Mouse (Mus musculus) layer of hippocampus, adult 6 months (tissue): ENCODE data around the gene Zfp971. TPM values are rescaled to one million over a fixed set of nuclear protein-coding genes. Genes with fewer than 3 reads are reported as not detected.

Experiments used
- long read RNA-seq, 2 experiments: library from polyadenylated mRNA; unstranded; transcript quantifications; one replicate each; pipeline ENCODE4 v2.0.0; 2019 to 2020
- polyA plus RNA-seq: library from polyadenylated mRNA; unstranded; fragments of <200 nt; fragmentation: Nextera tagmentation; gene quantifications from 2 replicates; pipeline ENCODE4 v1.2.3, GENCODE M21; 2021

Zfp971 gene
- polyA plus RNA-seq: 16.2 and 17.9 TPM in 2 replicates
- long read RNA-seq, experiment 1, transcript Zfp971-201 (3 exons, 923 nt): major isoform, 13 of 19 reads
- long read RNA-seq, experiment 1, partial matches to known transcripts: 0 of 19 reads
- long read RNA-seq, experiment 1, other reads (novel, unspliced or antisense): 6 of 19 reads
- long read RNA-seq, experiment 2, transcript Zfp971-202 (4 exons, 1,413 nt): minor isoform, 7 of 44 reads
- long read RNA-seq, experiment 2, transcript Zfp971-201 (3 exons, 923 nt): major isoform, 24 of 44 reads
- long read RNA-seq, experiment 2, partial matches to known transcripts: 0 of 44 reads
- long read RNA-seq, experiment 2, other reads (novel, unspliced or antisense): 13 of 44 reads

DNA sequence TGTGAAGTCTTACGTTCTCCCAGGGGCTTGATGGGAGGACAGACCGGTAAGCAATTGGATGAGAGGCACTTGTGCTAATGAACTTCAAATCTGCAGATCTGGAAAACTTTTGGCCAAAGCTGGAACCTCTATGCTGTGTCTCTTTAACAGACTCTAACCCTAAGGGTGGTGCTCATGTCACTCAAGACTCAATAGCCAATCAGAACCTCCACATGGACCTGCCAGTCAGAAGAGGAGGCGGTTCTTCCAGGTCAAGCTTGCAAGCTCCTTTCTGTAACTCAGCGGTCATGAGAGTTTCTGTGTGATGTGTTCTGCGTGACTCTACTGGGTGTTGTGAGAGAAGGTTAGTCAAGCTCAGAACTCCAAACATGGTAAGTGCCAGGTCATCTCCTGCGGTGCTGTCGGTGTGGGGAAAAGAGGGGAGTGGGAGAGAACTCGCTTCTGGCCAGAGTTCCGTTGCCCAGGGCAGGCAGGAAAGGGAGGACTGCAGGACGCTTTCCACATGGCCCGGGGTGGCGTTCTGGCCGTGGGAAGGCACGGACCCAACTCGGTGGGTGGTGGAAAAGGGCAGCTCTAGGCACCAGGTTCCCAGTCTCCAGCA is at the start of gene Zfp971:
Gene Zfp971, plus strand, starts transcription at position 274 of the 601 bp plus-strand sequence.

GRCm38 (mm10) chr2:178078166-178078717 is 55.2 kb downstream of the Zfp971 start, which contains the start of gene Zfp931:
Gene Zfp931 (minus strand): TSS chr2:178078476.

Other genes starting within 250 kb of the Zfp971 start
- gene Gm14325, start 182.9 kb upstream of the Zfp971 start, polyA plus RNA-seq: 42.5 and 54.4 TPM in 2 replicates
- gene Gm14327, start 126.2 kb upstream of the Zfp971 start, polyA plus RNA-seq: 6.8 and 10.9 TPM in 2 replicates
- not detected in 2 replicates for gene Zfp972, start 97.7 kb upstream of the Zfp971 start, polyA plus RNA-seq
- gene Gm14326, start 66.0 kb upstream of the Zfp971 start, polyA plus RNA-seq: 38.6 and 42.8 TPM in 2 replicates
- 29.0 and 32.8 TPM in 2 replicates for gene Zfp931, start 55.2 kb downstream of the Zfp971 start, polyA plus RNA-seq
- 43.7 and 47.9 TPM in 2 replicates for gene Phactr3, start 95.7 kb downstream of the Zfp971 start, polyA plus RNA-seq